Mouse (Mus musculus) cerebellum, adult 9-10 months (tissue): ENCODE data around the gene Mucl3.

Experiments
- DNase-seq: peaks from one replicate; pipeline ENCODE4 v3.0.0; 2022

The Mucl3 gene

GRCm38 (mm10) chr17:35633992-35634391 lies 9.5 kb downstream of the Mucl3 start:
- no peak for DNase-seq

- no peak for DNase-seq
These were observed 17.0 kb downstream of the Mucl3 start, which contains the start of gene Gm9573 for GRCm38 (mm10) chr17:35626537-35626936. Gene Gm9573 (minus strand): TSS chr17:35626637.

GRCm38 (mm10) chr17:35617127-35617526 lies 26.4 kb downstream of the Mucl3 start:
- no peak for DNase-seq

- DNase-seq = no peak
These were observed 41.6 kb downstream of the Mucl3 start for GRCm38 (mm10) chr17:35601736-35602354.

- no peak for DNase-seq
These were observed 42.2 kb downstream of the Mucl3 start, which contains the start of gene Sfta2 for GRCm38 (mm10) chr17:35601249-35601648. Gene Sfta2 (plus strand): TSS chr17:35601549.

GRCm38 (mm10) chr17:35597399-35597798 lies 46.1 kb downstream of the Mucl3 start:
- no peak for DNase-seq

GRCm38 (mm10) chr17:35594456-35594855 lies 49.0 kb downstream of the Mucl3 start:
- no peak for DNase-seq

GRCm38 (mm10) chr17:35593786-35594185 lies 49.7 kb downstream of the Mucl3 start:
- DNase-seq = no peak

- DNase-seq = no peak
These were observed 51.4 kb downstream of the Mucl3 start for GRCm38 (mm10) chr17:35592131-35592530.

GRCm38 (mm10) chr17:35591731-35592130 lies 51.8 kb downstream of the Mucl3 start:
- no peak for DNase-seq

- no peak for DNase-seq
These were observed 52.3 kb downstream of the Mucl3 start for GRCm38 (mm10) chr17:35591219-35591578.

GRCm38 (mm10) chr17:35590410-35591218 lies 52.9 kb downstream of the Mucl3 start:
- DNase-seq = peak; percentile 60

GRCm38 (mm10) chr17:35588387-35588786 lies 55.1 kb downstream of the Mucl3 start:
- no peak for DNase-seq

GRCm38 (mm10) chr17:35587291-35587690 lies 56.2 kb downstream of the Mucl3 start:
- DNase-seq = no peak
